13 mouse cellular contexts compared by ENCODE assay signal in the genomic region with DNA sequence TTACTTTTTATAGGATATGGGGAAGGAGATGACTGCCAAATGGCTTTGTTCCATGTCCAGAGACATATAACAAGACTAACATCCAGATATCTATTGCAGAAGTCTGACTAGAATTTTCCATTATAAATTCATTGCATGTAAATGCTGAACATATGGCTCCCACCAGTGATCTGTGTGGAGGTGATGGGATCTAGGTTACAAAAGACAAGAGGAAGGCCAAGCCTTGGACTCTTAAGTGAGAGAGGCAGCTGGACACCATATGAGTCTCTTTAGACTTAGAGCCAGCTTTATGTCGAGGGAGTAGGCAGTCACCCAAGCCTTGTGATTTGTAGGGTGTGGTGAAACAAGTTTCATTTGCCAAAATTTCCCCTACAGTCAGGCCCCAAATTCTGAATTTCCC.
DNase-seq lines count a peak whose midpoint lies in the region; ATAC-seq lines count a peak whose summit lies in the region.
"Had no signal": no experiment of that assay in that cellular context is flagged by ENCODE, and none has a peak within 500 bp of the region (broad histone marks: within the 10 kb centered on the region; RNA-seq: fewer than 3 reads in every experiment).

No protein-coding gene starts in this region.

- intact Hi-C loops in heart, postnatal 14 days (cut with DNase I), result no loop called here

- H3K27me3 ChIP-seq in limb, embryonic 13.5 days, result no peaks in the 10 kb centered on the region
- H3K27me3 ChIP-seq in limb, embryonic 10.5 days (ENCODE audit: low read depth, poor library complexity, severe bottlenecking), result no peaks in the 10 kb centered on the region
- H3K27me3 ChIP-seq: forebrain, embryonic 12.5 days; heart, embryonic 13.5 days had no signal

- no peaks in the 10 kb centered on the region for H3K9me3 ChIP-seq in limb, embryonic 13.5 days
- H3K9me3 ChIP-seq in limb, embryonic 10.5 days (replicated peaks), result no peaks in the 10 kb centered on the region
- H3K9me3 ChIP-seq: forebrain, embryonic 12.5 days; heart, embryonic 13.5 days had no signal

- H3K9ac ChIP-seq in limb, embryonic 13.5 days, result no peak overlapping the region
- H3K9ac ChIP-seq: forebrain, embryonic 12.5 days; heart, embryonic 13.5 days had no signal

- no peaks in the 10 kb centered on the region for H3K4me1 ChIP-seq in limb, embryonic 13.5 days
- no peaks in the 10 kb centered on the region for H3K4me1 ChIP-seq in limb, embryonic 10.5 days
- H3K4me1 ChIP-seq: forebrain, embryonic 12.5 days had no signal

- WGBS in limb, embryonic 13.5 days, result 30% methylated on average over 1 of the region's 1 CpGs
- WGBS in limb, embryonic 10.5 days, result 58% methylated on average over 1 of the region's 1 CpGs

- ATAC-seq in limb, embryonic 13.5 days (ENCODE audit: low FRiP score, low read depth), result peak; percentile 86; the same call in 1 of the 2 replicates
- ATAC-seq: Patski had no signal

- H3K36me3 ChIP-seq in limb, embryonic 13.5 days, result no peaks in the 10 kb centered on the region
- no peaks in the 10 kb centered on the region for H3K36me3 ChIP-seq in limb, embryonic 10.5 days
- H3K36me3 ChIP-seq: forebrain, embryonic 12.5 days; heart, embryonic 13.5 days had no signal

- no peak overlapping the region for H3K27ac ChIP-seq in limb, embryonic 13.5 days
- no peak overlapping the region for H3K27ac ChIP-seq in limb, embryonic 10.5 days
- H3K27ac ChIP-seq: forebrain, embryonic 12.5 days; heart, embryonic 13.5 days; macrophage had no signal

- H3K4me3 ChIP-seq in limb, embryonic 13.5 days, result no peak overlapping the region
- no peak overlapping the region for H3K4me3 ChIP-seq in limb, embryonic 10.5 days
- H3K4me3 ChIP-seq: forebrain, embryonic 12.5 days; heart, embryonic 13.5 days had no signal

- peak; percentile 3 to 16 for DNase-seq in cerebellum, postnatal 10 days
- DNase-seq in cerebellum, postnatal 14 days, result no peak
- no peak for DNase-seq in limb, embryonic 10.5 days (ENCODE audit: low spot score)
- peak; percentile 13 to 31 for DNase-seq in heart, postnatal 14 days
- DNase-seq in lung, postnatal 36 days, result peak; percentile 31
- no peak for DNase-seq in layer of hippocampus, postnatal 25 days (ENCODE audit: extremely low spot score in 1 of 2, low spot score in 1 of 2)
- no peak for DNase-seq in layer of hippocampus, postnatal 14 days (ENCODE audit: low spot score in 2 of 2)
- DNase-seq: embryo, embryonic 11 days had no signal

- no peak overlapping the region for H3K4me2 ChIP-seq in limb, embryonic 13.5 days (replicated peaks)
- H3K4me2 ChIP-seq: forebrain, embryonic 12.5 days; heart, embryonic 13.5 days had no signal

Comparison
In these comparisons a context has a peak if more than half of its experiments do, and no peak if none do; other contexts are left out.
1. DNase-seq: peak in cerebellum, postnatal 10 days (2 of 2), heart, postnatal 14 days (2 of 2) and lung, postnatal 36 days (single experiment); none in cerebellum, postnatal 14 days (0 of 2), limb, embryonic 10.5 days (single experiment), layer of hippocampus, postnatal 25 days (0 of 2) and layer of hippocampus, postnatal 14 days (0 of 2).